Mouse (Mus musculus): ENCODE measurements around the gene BC037034.

DNA sequence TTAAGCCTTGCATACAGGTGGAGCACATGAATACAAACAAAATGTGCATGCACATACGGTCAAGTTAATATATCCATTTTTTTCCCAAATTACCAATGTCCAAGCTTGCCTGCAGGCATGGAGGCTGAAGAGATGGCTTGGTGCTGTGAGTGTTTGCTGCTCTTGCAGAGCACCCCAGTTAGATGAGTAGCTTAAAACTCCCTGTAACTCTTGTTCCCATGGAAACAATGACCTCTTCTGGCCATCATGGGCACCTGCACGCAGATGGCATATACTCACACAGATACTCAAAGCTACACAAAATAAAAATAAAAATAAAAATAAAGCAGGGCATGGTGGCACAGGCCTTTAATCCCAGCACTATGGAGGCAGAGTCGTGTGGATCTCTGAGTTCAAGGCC lies 10.8 kb downstream of the BC037034 start:
- TF ChIP-seq CTCF (conservative IDR thresholded peaks at IDR 0.05; ENCODE audit: low read length): peak; percentile 31
- no peak for TF ChIP-seq POU5F1 (IDR thresholded peaks at IDR 0.05; ENCODE audit: borderline replicate concordance, low read length)
